Mouse (Mus musculus) MEL (cell line): ENCODE measurements around the gene Cep170b. TPM values are rescaled to one million over a fixed set of nuclear protein-coding genes. Genes with fewer than 3 reads are reported as not detected.
A peak's percentile ranks its signal among the peaks of the same experiment; 100 is the strongest.

ENCODE experiments used
- DNase-seq: peaks from one replicate; pipeline ENCODE4 v3.0.0; 2011; ENCODE audit warnings: low read depth, low spot score
- H3K27ac ChIP-seq: 2 replicates; pipeline ENCODE4 v1.5.1; 2012; ENCODE audit warnings: low read depth, mild to moderate bottlenecking, control low read depth, low read length, moderate library complexity; ENCODE audit not compliant: control insufficient read depth
- H3K27me3 ChIP-seq, 2 experiments: fragments of 150-350 bp in 1 of 2; sonication (generic) in 1 of 2; 2 replicates each; pipeline ENCODE4 v1.6.1; 2012; ENCODE audit warnings: low read length in 2 of 2, mild to moderate bottlenecking in 2 of 2, improper control_type of control experiment in 1 of 2, moderate library complexity in 1 of 2; ENCODE audit not compliant: insufficient read depth in 2 of 2, control insufficient read depth in 1 of 2
- H3K36me3 ChIP-seq, 2 experiments: 2 replicates each; pipeline ENCODE4 v1.6.1; 2012 to 2014; ENCODE audit warnings: low read length in 2 of 2, improper control_type of control experiment in 1 of 2, inconsistent platforms in 1 of 2, mild to moderate bottlenecking in 1 of 2; ENCODE audit not compliant: insufficient read depth in 2 of 2, control insufficient read depth in 1 of 2
- H3K4me1 ChIP-seq, 2 experiments: fragments of 150-350 bp in 1 of 2; sonication (generic) in 1 of 2; 2 replicates each; pipeline ENCODE4 v1.6.1; 2012; ENCODE audit warnings: low read length in 2 of 2, improper control_type of control experiment in 1 of 2, mild to moderate bottlenecking in 1 of 2; ENCODE audit not compliant: insufficient read depth in 2 of 2, control insufficient read depth in 1 of 2
- H3K4me3 ChIP-seq, 2 experiments: fragments of 150-350 bp in 1 of 2; sonication (generic) in 1 of 2; 2 replicates each; pipeline ENCODE4 v1.5.1; 2012; ENCODE audit warnings: low read depth in 2 of 2, low read length in 2 of 2, mild to moderate bottlenecking in 2 of 2, moderate library complexity in 2 of 2, control low read depth in 1 of 2, improper control_type of control experiment in 1 of 2; ENCODE audit not compliant: control insufficient read depth in 1 of 2, insufficient read depth in 1 of 2
- H3K79me2 ChIP-seq: 2 replicates; pipeline ENCODE4 v1.6.1; 2012; ENCODE audit warnings: mild to moderate bottlenecking, low read length, moderate library complexity; ENCODE audit not compliant: control insufficient read depth, poor library complexity, insufficient read depth
- H3K9ac ChIP-seq: 2 replicates; pipeline ENCODE4 v1.6.1; 2012; ENCODE audit warnings: low read depth, mild to moderate bottlenecking, control low read depth, low read length, moderate library complexity; ENCODE audit not compliant: control insufficient read depth, poor library complexity, severe bottlenecking
- H3K9me3 ChIP-seq: fragments of 150-350 bp; sonication (generic); replicated peaks from 2 replicates; pipeline ENCODE4 v1.6.1; 2012; ENCODE audit warnings: mild to moderate bottlenecking, low read length, improper control_type of control experiment, moderate library complexity; ENCODE audit not compliant: insufficient read depth
- BHLHE40 ChIP-seq: IDR thresholded peaks from 2 replicates; pipeline ENCODE4 v1.6.1; 2012; ENCODE audit warnings: low read depth, mild to moderate bottlenecking, inconsistent platforms, low read length, improper control_type of control experiment, borderline replicate concordance
- CHD1 ChIP-seq: IDR thresholded peaks from 2 replicates; pipeline ENCODE4 v1.6.1; 2012; ENCODE audit warnings: low read depth, mild to moderate bottlenecking, inconsistent platforms, low read length, improper control_type of control experiment
- ELF1 ChIP-seq: IDR thresholded peaks from 2 replicates; pipeline ENCODE4 v1.6.1; 2014; ENCODE audit warnings: low read depth, mild to moderate bottlenecking, inconsistent platforms, low read length, improper control_type of control experiment, moderate library complexity
- ETS1 ChIP-seq: IDR thresholded peaks from 2 replicates; pipeline ENCODE4 v1.6.1; 2012; ENCODE audit warnings: low read depth, mild to moderate bottlenecking, inconsistent platforms, low read length, improper control_type of control experiment, moderate library complexity
- GABPA ChIP-seq: IDR thresholded peaks from 2 replicates; pipeline ENCODE4 v1.6.1; 2012; ENCODE audit warnings: low read depth, mild to moderate bottlenecking, inconsistent platforms, low read length, improper control_type of control experiment, moderate library complexity
- GATA1 ChIP-seq: IDR thresholded peaks from 2 replicates; pipeline ENCODE4 v1.6.1; 2011; ENCODE audit warnings: low read depth, low read length, improper control_type of control experiment
- HCFC1 ChIP-seq: IDR thresholded peaks from 2 replicates; pipeline ENCODE4 v1.6.1; 2012; ENCODE audit warnings: low read depth, mild to moderate bottlenecking, inconsistent platforms, low read length, improper control_type of control experiment, moderate library complexity
- JUND ChIP-seq: IDR thresholded peaks from 2 replicates; pipeline ENCODE4 v1.6.1; 2011; ENCODE audit warnings: low read depth, mild to moderate bottlenecking, improper control_type of control experiment, low read length
- KAT2A ChIP-seq: conservative IDR thresholded peaks from 2 replicates; pipeline ENCODE4 v1.6.1; 2012; ENCODE audit warnings: low read depth, low read length, improper control_type of control experiment, inconsistent platforms
- MAFK ChIP-seq: IDR thresholded peaks from 2 replicates; pipeline ENCODE4 v1.6.1; 2011; ENCODE audit warnings: low read depth, mild to moderate bottlenecking, low read length, improper control_type of control experiment, borderline replicate concordance
- MAX ChIP-seq: IDR thresholded peaks from 2 replicates; pipeline ENCODE4 v1.6.1; 2011; ENCODE audit warnings: low read length, improper control_type of control experiment
- MXI1 ChIP-seq: IDR thresholded peaks from 2 replicates; pipeline ENCODE4 v1.6.1; 2011; ENCODE audit warnings: mild to moderate bottlenecking, low read depth, low read length, improper control_type of control experiment
- MYB ChIP-seq: IDR thresholded peaks from 2 replicates; pipeline ENCODE4 v1.6.1; 2011; ENCODE audit warnings: mild to moderate bottlenecking, low read depth, low read length, improper control_type of control experiment
- MYC ChIP-seq: IDR thresholded peaks from 2 replicates; pipeline ENCODE4 v1.6.1; 2011; ENCODE audit warnings: low read depth, mild to moderate bottlenecking, low read length, improper control_type of control experiment, moderate library complexity
- NELFE ChIP-seq: IDR thresholded peaks from 2 replicates; pipeline ENCODE4 v1.6.1; 2011; ENCODE audit warnings: low read depth, low read length, improper control_type of control experiment
- NRF1 ChIP-seq: IDR thresholded peaks from 2 replicates; pipeline ENCODE4 v1.6.1; 2014; ENCODE audit warnings: low read depth, mild to moderate bottlenecking, inconsistent platforms, low read length, improper control_type of control experiment, moderate library complexity; ENCODE audit not compliant: poor library complexity, insufficient read depth, severe bottlenecking
- POLR2A ChIP-seq, 2 experiments: IDR thresholded peaks; 2 replicates each; pipeline ENCODE4 v1.6.1; 2011 to 2012; ENCODE audit warnings: low read length in 2 of 2, mild to moderate bottlenecking in 2 of 2, control low read depth in 1 of 2, improper control_type of control experiment in 1 of 2, low read depth in 1 of 2, moderate library complexity in 1 of 2; ENCODE audit not compliant: control insufficient read depth in 1 of 2, insufficient read depth in 1 of 2, poor library complexity in 1 of 2
- RAD21 ChIP-seq: IDR thresholded peaks from 2 replicates; pipeline ENCODE4 v1.6.1; 2011; ENCODE audit warnings: mild to moderate bottlenecking, low read depth, low read length, improper control_type of control experiment
- RCOR1 ChIP-seq: IDR thresholded peaks from 2 replicates; pipeline ENCODE4 v1.6.1; 2012; ENCODE audit warnings: low read depth, mild to moderate bottlenecking, inconsistent platforms, low read length, improper control_type of control experiment
- SMC3 ChIP-seq: IDR thresholded peaks from 2 replicates; pipeline ENCODE4 v1.6.1; 2011; ENCODE audit warnings: low read depth, low read length, improper control_type of control experiment
- TAL1 ChIP-seq: IDR thresholded peaks from 2 replicates; pipeline ENCODE4 v1.6.1; 2012; ENCODE audit warnings: mild to moderate bottlenecking, inconsistent platforms, low read length, moderate library complexity, mixed read lengths
- UBTF ChIP-seq: IDR thresholded peaks from 2 replicates; pipeline ENCODE4 v1.6.1; 2012; ENCODE audit warnings: low read depth, mild to moderate bottlenecking, inconsistent platforms, low read length, improper control_type of control experiment, moderate library complexity, borderline replicate concordance; ENCODE audit not compliant: insufficient read depth
- USF1 ChIP-seq: IDR thresholded peaks from 2 replicates; pipeline ENCODE4 v1.6.1; 2014; ENCODE audit warnings: low read depth, mild to moderate bottlenecking, inconsistent platforms, low read length, improper control_type of control experiment, moderate library complexity
- USF2 ChIP-seq, 2 experiments: IDR thresholded peaks; 2 replicates each; pipeline ENCODE4 v1.6.1; 2011 to 2012; ENCODE audit warnings: improper control_type of control experiment in 2 of 2, low read length in 2 of 2, borderline replicate concordance in 1 of 2, inconsistent platforms in 1 of 2, low read depth in 1 of 2, mild to moderate bottlenecking in 1 of 2; ENCODE audit not compliant: insufficient read depth in 1 of 2
- ZKSCAN1 ChIP-seq: IDR thresholded peaks from 2 replicates; pipeline ENCODE4 v1.6.1; 2012; ENCODE audit warnings: low read depth, mild to moderate bottlenecking, inconsistent platforms, low read length, improper control_type of control experiment, moderate library complexity
- polyA plus RNA-seq, 2 experiments: library from polyadenylated mRNA; stranded (reverse) in 1 of 2; unstranded in 1 of 2; fragments of >175 nt in 1 of 2; fragments of >200 nt in 1 of 2; gene quantifications; 2 replicates each; pipeline versions ENCODE4 v1.2.1 to v1.2.4; 2012; ENCODE audit warnings: low replicate concordance in 2 of 2, low read depth in 1 of 2; ENCODE audit not compliant: insufficient read length in 2 of 2, insufficient read depth in 1 of 2, missing spikeins in 1 of 2
- total RNA-seq: library from RNA; depleted of rRNA; stranded (reverse); fragments of 300-350 nt; gene quantifications from 2 replicates; pipeline ENCODE4 v1.2.3, GENCODE M21; 2012

The Cep170b gene
- total and polyA plus RNA-seq, 3 experiments: 49.7 to 64.0 TPM; not detected in 1

- Histone ChIP-seq H3K4me3 (no peak overlapping the region), H3K27ac (no peak overlapping the region), H3K9ac (no peak overlapping the region), H3K36me3 (peaks cover 0 to 15% of the 10 kb centered on the region in 2 experiments; a peak in 3 of 4 replicates), H3K79me2 (peaks cover 15% of the 10 kb centered on the region), H3K9me3 (no peaks in the 10 kb centered on the region), H3K4me1 (peaks cover 6 to 19% of the 10 kb centered on the region in 2 experiments; a peak in 3 of 4 replicates), H3K27me3 (no peaks in the 10 kb centered on the region)
- TF ChIP-seq ZKSCAN1 (no peak), RAD21 (no peak), USF1 (no peak), SMC3 (no peak), MAFK (no peak), MYB (no peak), GATA1 (no peak), POLR2A (IDR thresholded peaks at IDR 0.05; ENCODE audit: control insufficient read depth in 1 of 2, insufficient read depth in 1 of 2, low read depth in 1 of 2, low read length in 2 of 2, poor library complexity in 1 of 2) (no peak), ELF1 (no peak), JUND (no peak), TAL1 (no peak), BHLHE40 (no peak), NELFE (no peak), NRF1 (no peak), MXI1 (no peak), CHD1 (no peak), MAX (no peak), USF2 (IDR thresholded peaks at IDR 0.05; ENCODE audit: borderline replicate concordance in 1 of 2, insufficient read depth in 1 of 2, low read depth in 1 of 2, low read length in 2 of 2) (no peak)
- DNase-seq: peak; percentile 46
These were observed 23.3 kb upstream of the Cep170b start for GRCm38 (mm10) chr12:112696806-112697425.

GRCm38 (mm10) chr12:112700522-112700921 lies 19.7 kb upstream of the Cep170b start:
- Histone ChIP-seq H3K4me1 (peaks cover 7 to 19% of the 10 kb centered on the region in 2 experiments), H3K27ac (no peak overlapping the region), H3K79me2 (no peaks in the 10 kb centered on the region), H3K9me3 (no peaks in the 10 kb centered on the region), H3K4me3 (no peak overlapping the region), H3K27me3 (no peaks in the 10 kb centered on the region), H3K36me3 (peaks cover 0 to 17% of the 10 kb centered on the region in 2 experiments; a peak in 2 of 4 replicates), H3K9ac (no peak overlapping the region)
- TF ChIP-seq RCOR1 (no peak), RAD21 (no peak), KAT2A (no peak), ZKSCAN1 (no peak), MYC (no peak), HCFC1 (no peak), GABPA (no peak), UBTF (no peak), ETS1 (no peak)
- DNase-seq: no peak
